Mouse (Mus musculus): ENCODE results near the gene Gpt2. TPM values are rescaled to one million over a fixed set of nuclear protein-coding genes. Genes with fewer than 3 reads are reported as not detected.
A peak's percentile ranks its signal among the peaks of the same experiment; 100 is the strongest.

The Gpt2 gene
- 39.1 and 44.7 TPM in 2 replicates for polyA plus RNA-seq (2015; fragmentation: Nextera tagmentation; extraction: Ambion mirVana)

- peak within 1 kb of the TSS; percentile 61 for H3K4me3 ChIP-seq (replicated peaks; ENCODE audit: low read length)
- H3K9me3 ChIP-seq (ENCODE audit: control insufficient read depth, low read length): peaks cover 3% of the 10 kb centered on the region; the same call in 1 of the 2 replicates
- 0% methylated on average over 41 of the region's 41 CpGs for WGBS
- H3K27me3 ChIP-seq (replicated peaks; ENCODE audit: control insufficient read depth, insufficient read depth, low read length): no peaks in the 10 kb centered on the region
- H3K27ac ChIP-seq (ENCODE audit: low read length): peak within 1 kb of the TSS; percentile 56
- H3K4me2 ChIP-seq (ENCODE audit: low read length): peak within 1 kb of the TSS; percentile 85
- peak; percentile 100 for ATAC-seq
- no peaks in the 10 kb centered on the region for H3K36me3 ChIP-seq (ENCODE audit: control insufficient read depth, insufficient read depth)
- peaks cover 18% of the 10 kb centered on the region for H3K4me1 ChIP-seq (replicated peaks; ENCODE audit: control insufficient read depth, insufficient read depth, low read length)
- peak within 1 kb of the TSS; percentile 84 for H3K9ac ChIP-seq (replicated peaks; ENCODE audit: low read depth, low read length)
These were observed at the start of gene Gpt2 for GRCm38 (mm10) chr8:85492125-85492875. Gene Gpt2, plus strand, starts transcription at chr8:85492576.

GRCm38 (mm10) chr8:85444092-85444491 is 48.3 kb upstream of the Gpt2 start:
- Histone ChIP-seq H3K4me2 (ENCODE audit: low read length) (no peak overlapping the region), H3K36me3 (ENCODE audit: control insufficient read depth, insufficient read depth) (no peaks in the 10 kb centered on the region), H3K4me1 (replicated peaks; ENCODE audit: control insufficient read depth, insufficient read depth, low read length) (no peaks in the 10 kb centered on the region), H3K9ac (replicated peaks; ENCODE audit: low read depth, low read length) (no peak overlapping the region), H3K4me3 (replicated peaks; ENCODE audit: low read length) (no peak overlapping the region), H3K27me3 (replicated peaks; ENCODE audit: control insufficient read depth, insufficient read depth, low read length) (no peaks in the 10 kb centered on the region), H3K9me3 (ENCODE audit: control insufficient read depth, low read length) (no peaks in the 10 kb centered on the region), H3K27ac (ENCODE audit: low read length) (no peak overlapping the region)
- no peak for ATAC-seq

GRCm38 (mm10) chr8:85445936-85446685 is 46.3 kb upstream of the Gpt2 start:
- WGBS: 82% methylated on average over 15 of the region's 15 CpGs
- no peak overlapping the region for H3K27ac ChIP-seq (ENCODE audit: low read length)
- no peak overlapping the region for H3K4me2 ChIP-seq (ENCODE audit: low read length)
- ATAC-seq: no peak
- no peaks in the 10 kb centered on the region for H3K36me3 ChIP-seq (ENCODE audit: control insufficient read depth, insufficient read depth)
- no peaks in the 10 kb centered on the region for H3K9me3 ChIP-seq (ENCODE audit: control insufficient read depth, low read length)
- H3K4me1 ChIP-seq (replicated peaks; ENCODE audit: control insufficient read depth, insufficient read depth, low read length): no peaks in the 10 kb centered on the region
- H3K4me3 ChIP-seq (replicated peaks; ENCODE audit: low read length): no peak overlapping the region
- H3K9ac ChIP-seq (replicated peaks; ENCODE audit: low read depth, low read length): no peak overlapping the region
- no peaks in the 10 kb centered on the region for H3K27me3 ChIP-seq (replicated peaks; ENCODE audit: control insufficient read depth, insufficient read depth, low read length)

DNA sequence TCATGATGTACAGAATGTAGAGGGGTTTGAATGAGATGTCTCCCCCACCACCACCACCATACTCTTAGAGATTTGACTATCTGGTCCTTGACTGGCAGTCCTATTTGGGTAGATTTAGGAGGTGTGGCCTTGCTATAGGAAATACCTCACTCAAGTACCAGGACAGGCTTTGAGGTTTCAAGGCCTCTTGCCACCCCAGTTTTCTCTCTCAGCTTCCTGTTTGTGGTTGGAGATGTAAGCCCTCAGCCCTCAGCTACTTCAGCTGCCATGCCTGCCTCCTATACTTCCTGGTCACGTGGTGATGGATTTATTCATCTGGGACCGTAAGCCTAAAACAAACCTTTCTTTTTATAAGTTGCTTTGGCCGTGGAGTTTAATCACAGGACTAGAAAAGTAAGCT is 42.0 kb upstream of the Gpt2 start:
- no peaks in the 10 kb centered on the region for H3K9me3 ChIP-seq (ENCODE audit: control insufficient read depth, low read length)
- 75% methylated on average over 3 of the region's 3 CpGs for WGBS
- no peak overlapping the region for H3K27ac ChIP-seq (ENCODE audit: low read length)
- no peak for ATAC-seq
- no peak overlapping the region for H3K4me3 ChIP-seq (replicated peaks; ENCODE audit: low read length)
- no peak overlapping the region for H3K4me2 ChIP-seq (ENCODE audit: low read length)
- H3K4me1 ChIP-seq (replicated peaks; ENCODE audit: control insufficient read depth, insufficient read depth, low read length): peaks cover 13% of the 10 kb centered on the region
- no peaks in the 10 kb centered on the region for H3K36me3 ChIP-seq (ENCODE audit: control insufficient read depth, insufficient read depth)
- H3K27me3 ChIP-seq (replicated peaks; ENCODE audit: control insufficient read depth, insufficient read depth, low read length): no peaks in the 10 kb centered on the region
- no peak overlapping the region for H3K9ac ChIP-seq (replicated peaks; ENCODE audit: low read depth, low read length)

DNA sequence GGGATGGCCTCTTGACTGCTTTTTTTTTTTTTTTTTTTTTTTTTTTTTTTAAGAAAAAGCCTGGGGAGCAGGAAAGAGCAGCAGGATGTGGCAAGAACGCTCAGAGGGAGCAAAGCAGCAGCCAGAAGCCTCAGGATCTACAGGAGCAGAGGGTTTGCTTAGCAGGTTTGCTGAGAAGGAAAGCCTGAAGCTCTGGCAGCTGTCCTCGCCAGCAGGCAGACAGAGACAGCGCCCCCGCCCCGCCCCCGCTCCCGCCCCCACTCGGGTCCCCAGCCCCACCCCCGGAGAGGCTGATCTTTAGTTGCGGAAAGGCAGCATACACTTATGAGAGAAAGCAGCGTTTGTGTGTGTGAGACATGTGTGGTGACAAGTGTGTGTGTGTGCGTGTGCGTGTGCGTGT is 40.0 kb upstream of the Gpt2 start:
- H3K4me2 ChIP-seq (ENCODE audit: low read length): peak overlapping the region; percentile 31; the same call in 1 of the 2 replicates
- peaks cover 13% of the 10 kb centered on the region for H3K4me1 ChIP-seq (replicated peaks; ENCODE audit: control insufficient read depth, insufficient read depth, low read length)
- H3K36me3 ChIP-seq (ENCODE audit: control insufficient read depth, insufficient read depth): no peaks in the 10 kb centered on the region
- ATAC-seq: peak; percentile 50; the same call in 1 of the 2 replicates
- no peak overlapping the region for H3K27ac ChIP-seq (ENCODE audit: low read length)
- H3K9me3 ChIP-seq (ENCODE audit: control insufficient read depth, low read length): no peaks in the 10 kb centered on the region
- WGBS: 19% methylated on average over 14 of the region's 14 CpGs
- H3K4me3 ChIP-seq (replicated peaks; ENCODE audit: low read length): no peak overlapping the region
- no peaks in the 10 kb centered on the region for H3K27me3 ChIP-seq (replicated peaks; ENCODE audit: control insufficient read depth, insufficient read depth, low read length)
- H3K9ac ChIP-seq (replicated peaks; ENCODE audit: low read depth, low read length): peak overlapping the region; percentile 43

DNA sequence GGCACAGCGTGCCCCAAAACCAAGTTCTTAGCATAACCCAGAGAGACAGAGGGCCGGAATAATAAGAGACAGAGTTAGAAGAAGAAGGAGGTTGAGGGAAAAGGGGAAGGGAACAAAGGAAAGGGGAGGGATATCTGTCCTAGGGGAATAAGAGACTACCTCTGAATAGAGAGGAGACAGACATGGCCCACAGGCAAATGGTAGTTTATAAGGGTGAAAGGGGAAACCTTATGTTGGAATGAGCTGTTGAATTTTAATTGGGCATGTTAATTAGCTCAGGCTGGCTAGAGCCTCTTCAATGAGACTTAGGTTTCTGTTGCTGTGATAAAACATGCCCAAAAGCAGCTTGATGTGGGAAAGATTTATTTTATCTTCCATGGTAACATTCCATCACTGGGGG is 39.1 kb upstream of the Gpt2 start:
- no peaks in the 10 kb centered on the region for H3K27me3 ChIP-seq (replicated peaks; ENCODE audit: control insufficient read depth, insufficient read depth, low read length)
- ATAC-seq: 0 out of 2 replicates have a peak, but pooled peaks have one; percentile 4
- WGBS: 20% methylated on average over 2 of the region's 2 CpGs

DNA sequence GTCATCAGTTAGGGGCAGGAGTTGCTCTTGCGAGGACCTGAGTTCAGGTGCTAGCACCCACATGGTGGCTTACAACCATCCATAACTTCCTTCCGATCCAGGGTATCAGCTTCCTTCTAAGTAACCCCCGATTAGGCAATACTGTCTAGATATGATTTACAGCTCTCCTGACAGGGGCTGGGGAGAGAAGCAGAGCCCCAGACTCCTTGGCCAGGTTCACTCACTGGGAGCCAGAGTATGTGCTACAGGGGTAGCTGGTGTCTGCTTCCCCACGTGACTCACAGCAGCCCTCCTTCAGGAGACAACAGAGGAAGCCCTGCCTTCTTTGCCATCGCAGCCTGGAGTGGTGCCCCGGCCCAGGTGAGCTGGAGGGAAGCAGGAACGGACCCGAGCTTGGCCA is 37.6 kb upstream of the Gpt2 start:
- no peak overlapping the region for H3K4me2 ChIP-seq (ENCODE audit: low read length)
- H3K9ac ChIP-seq (replicated peaks; ENCODE audit: low read depth, low read length): no peak overlapping the region
- no peaks in the 10 kb centered on the region for H3K9me3 ChIP-seq (ENCODE audit: control insufficient read depth, low read length)
- WGBS: 71% methylated on average over 8 of the region's 8 CpGs
- H3K4me1 ChIP-seq (replicated peaks; ENCODE audit: control insufficient read depth, insufficient read depth, low read length): peaks cover 13% of the 10 kb centered on the region
- no peaks in the 10 kb centered on the region for H3K27me3 ChIP-seq (replicated peaks; ENCODE audit: control insufficient read depth, insufficient read depth, low read length)
- no peak overlapping the region for H3K4me3 ChIP-seq (replicated peaks; ENCODE audit: low read length)
- H3K27ac ChIP-seq (ENCODE audit: low read length): no peak overlapping the region
- no peaks in the 10 kb centered on the region for H3K36me3 ChIP-seq (ENCODE audit: control insufficient read depth, insufficient read depth)
- no peak for ATAC-seq

More for the DNA sequence above, 39.1 kb upstream of the Gpt2 start:
- Histone ChIP-seq H3K27ac (ENCODE audit: low read length) (no peak overlapping the region), H3K36me3 (ENCODE audit: control insufficient read depth, insufficient read depth) (no peaks in the 10 kb centered on the region), H3K9me3 (ENCODE audit: control insufficient read depth, low read length) (no peaks in the 10 kb centered on the region), H3K4me2 (ENCODE audit: low read length) (no peak overlapping the region), H3K4me1 (replicated peaks; ENCODE audit: control insufficient read depth, insufficient read depth, low read length) (peaks cover 13% of the 10 kb centered on the region), H3K9ac (replicated peaks; ENCODE audit: low read depth, low read length) (no peak overlapping the region), H3K4me3 (replicated peaks; ENCODE audit: low read length) (no peak overlapping the region)

DNA sequence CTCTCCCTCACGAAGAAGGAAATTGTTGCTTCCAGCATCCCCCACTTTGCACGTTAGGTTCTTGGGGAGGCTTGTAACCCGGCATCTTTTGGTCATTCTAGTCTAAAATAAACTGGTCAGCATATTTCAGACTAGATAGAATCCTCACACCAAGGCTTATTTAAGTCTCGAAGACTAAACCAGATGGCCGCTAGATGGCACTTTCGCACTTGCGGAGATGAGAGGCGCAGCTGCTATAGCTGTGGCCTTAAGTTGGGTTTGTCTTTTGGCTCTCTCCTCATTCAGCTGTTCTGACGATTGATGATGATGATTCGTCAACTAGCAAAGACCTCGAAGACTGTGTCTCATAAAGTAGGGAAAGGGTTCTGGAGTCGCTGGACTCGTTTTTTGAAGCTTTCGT is 35.8 kb upstream of the Gpt2 start:
- Histone ChIP-seq H3K36me3 (ENCODE audit: control insufficient read depth, insufficient read depth) (no peaks in the 10 kb centered on the region), H3K27ac (ENCODE audit: low read length) (no peak overlapping the region), H3K4me3 (replicated peaks; ENCODE audit: low read length) (no peak overlapping the region), H3K27me3 (replicated peaks; ENCODE audit: control insufficient read depth, insufficient read depth, low read length) (no peaks in the 10 kb centered on the region), H3K4me2 (ENCODE audit: low read length) (no peak overlapping the region), H3K9me3 (ENCODE audit: control insufficient read depth, low read length) (no peaks in the 10 kb centered on the region), H3K9ac (replicated peaks; ENCODE audit: low read depth, low read length) (no peak overlapping the region), H3K4me1 (replicated peaks; ENCODE audit: control insufficient read depth, insufficient read depth, low read length) (peaks cover 13% of the 10 kb centered on the region)
- WGBS: 10% methylated on average over 14 of the region's 14 CpGs
- peak; percentile 80 for ATAC-seq

DNA sequence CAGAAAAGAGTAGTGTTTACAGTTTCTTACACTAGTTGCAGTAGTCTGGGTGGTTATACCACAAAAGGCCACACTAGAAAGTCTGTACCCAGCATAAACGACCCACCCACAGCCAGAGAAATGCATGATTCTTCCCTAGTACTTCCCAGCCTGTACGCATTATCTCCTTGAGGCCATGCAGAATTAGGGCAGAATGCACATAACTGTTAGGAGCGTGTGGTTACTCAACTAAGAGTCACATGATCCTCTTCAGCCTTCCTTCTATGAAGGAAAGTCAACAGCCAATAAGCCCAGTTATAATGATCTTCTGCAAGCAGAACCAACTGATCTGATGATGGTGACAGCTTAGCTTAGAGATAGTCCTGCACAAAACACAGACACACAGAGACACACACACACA is 32.8 kb upstream of the Gpt2 start:
- Histone ChIP-seq H3K36me3 (ENCODE audit: control insufficient read depth, insufficient read depth) (no peaks in the 10 kb centered on the region), H3K9me3 (ENCODE audit: control insufficient read depth, low read length) (no peaks in the 10 kb centered on the region), H3K27me3 (replicated peaks; ENCODE audit: control insufficient read depth, insufficient read depth, low read length) (no peaks in the 10 kb centered on the region), H3K4me3 (replicated peaks; ENCODE audit: low read length) (no peak overlapping the region), H3K27ac (ENCODE audit: low read length) (no peak overlapping the region), H3K4me2 (ENCODE audit: low read length) (no peak overlapping the region), H3K4me1 (replicated peaks; ENCODE audit: control insufficient read depth, insufficient read depth, low read length) (no peaks in the 10 kb centered on the region), H3K9ac (replicated peaks; ENCODE audit: low read depth, low read length) (no peak overlapping the region)
- 77% methylated on average over 3 of the region's 3 CpGs for WGBS
- no peak for ATAC-seq

All from forebrain, embryonic 16.5 days (tissue).